ENCODE assay signal across 23 mouse cellular contexts in genomic region chr1:192860273-192860672, GRCm38 (mm10). TPM values are rescaled to one million over a fixed set of nuclear protein-coding genes. Genes with fewer than 3 reads are reported as not detected.
"Had no signal": no experiment of that assay in that cellular context is flagged by ENCODE, and none has a peak within 500 bp of the region (broad histone marks: within the 10 kb centered on the region; RNA-seq: fewer than 3 reads in every experiment).

No protein-coding gene starts in this region.

- H3K27me3 ChIP-seq: limb, embryonic 13.5 days; midbrain, embryonic 15.5 days had no signal

- H3K4me2 ChIP-seq: limb, embryonic 13.5 days; liver, embryonic 12.5 days; liver, embryonic 15.5 days; lung, embryonic 15.5 days; midbrain, embryonic 12.5 days; midbrain, embryonic 15.5 days; neural tube, embryonic 13.5 days had no signal

- DNase-seq: kidney, adult 2 months; kidney, postnatal 10 days; kidney, postnatal 4 days; layer of hippocampus, adult 9-11 months; liver; lung, adult 18-20 months; retina, postnatal 1 day; right cerebral cortex, postnatal 25 days; spleen, adult 18-20 months; thymus, adult 18-20 months; thymus, postnatal 36 days had no signal

- H3K9me3 ChIP-seq: limb, embryonic 10.5 days; limb, embryonic 13.5 days; liver, embryonic 12.5 days; liver, embryonic 15.5 days; lung, embryonic 15.5 days; midbrain, embryonic 12.5 days; midbrain, embryonic 15.5 days; neural tube, embryonic 13.5 days had no signal

- ATAC-seq: liver, embryonic 12.5 days; midbrain, embryonic 15.5 days had no signal

- H3K36me3 ChIP-seq: limb, embryonic 10.5 days; limb, embryonic 13.5 days; liver, embryonic 12.5 days; liver, embryonic 15.5 days; lung, embryonic 15.5 days; midbrain, embryonic 12.5 days; midbrain, embryonic 15.5 days; neural tube, embryonic 13.5 days had no signal

- H3K27ac ChIP-seq: layer of hippocampus, adult 2 months; liver, embryonic 12.5 days; liver, embryonic 15.5 days; lung, embryonic 15.5 days; macrophage; midbrain, embryonic 12.5 days; midbrain, embryonic 15.5 days; neural tube, embryonic 13.5 days had no signal

- H3K4me1 ChIP-seq: liver, embryonic 15.5 days had no signal

- H3K9ac ChIP-seq: limb, embryonic 13.5 days; liver, embryonic 12.5 days; liver, embryonic 15.5 days; lung, embryonic 15.5 days; midbrain, embryonic 12.5 days; midbrain, embryonic 15.5 days; neural tube, embryonic 13.5 days had no signal

- H3K4me3 ChIP-seq: layer of hippocampus, adult 2 months; limb, embryonic 10.5 days; limb, embryonic 13.5 days; liver, embryonic 12.5 days; liver, embryonic 15.5 days; lung, embryonic 15.5 days; midbrain, embryonic 12.5 days; midbrain, embryonic 15.5 days; neural tube, embryonic 13.5 days had no signal

RNA-seq across cellular contexts. Expression of gene Sertad4, which starts 4.7 kb away (rescaled TPM):
- total RNA-seq: megakaryocyte, adult 5-6 weeks; neutrophil, adult 5-6 weeks had no signal
- polyA plus RNA-seq: macrophage had no signal
